Mouse (Mus musculus) ES-E14 (cell line): ENCODE results near the gene Crisp1.

Source experiments
- HCFC1 ChIP-seq: IDR thresholded peaks from 2 replicates; pipeline ENCODE4 v1.6.1; 2012; ENCODE audit warnings: low read length, inconsistent platforms, borderline replicate concordance; ENCODE audit not compliant: insufficient read depth
- MAFK ChIP-seq: IDR thresholded peaks from 2 replicates; pipeline ENCODE4 v1.6.1; 2014; ENCODE audit warnings: mild to moderate bottlenecking, low read depth, low read length, inconsistent platforms; ENCODE audit not compliant: insufficient read depth
- ZC3H11A ChIP-seq: IDR thresholded peaks from 2 replicates; pipeline ENCODE4 v1.6.1; 2012; ENCODE audit warnings: low read depth, mild to moderate bottlenecking, inconsistent platforms, low read length, borderline replicate concordance
- ZNF384 ChIP-seq: IDR thresholded peaks from 2 replicates; pipeline ENCODE4 v1.6.1; 2012; ENCODE audit warnings: low read depth, low read length, inconsistent platforms

DNA sequence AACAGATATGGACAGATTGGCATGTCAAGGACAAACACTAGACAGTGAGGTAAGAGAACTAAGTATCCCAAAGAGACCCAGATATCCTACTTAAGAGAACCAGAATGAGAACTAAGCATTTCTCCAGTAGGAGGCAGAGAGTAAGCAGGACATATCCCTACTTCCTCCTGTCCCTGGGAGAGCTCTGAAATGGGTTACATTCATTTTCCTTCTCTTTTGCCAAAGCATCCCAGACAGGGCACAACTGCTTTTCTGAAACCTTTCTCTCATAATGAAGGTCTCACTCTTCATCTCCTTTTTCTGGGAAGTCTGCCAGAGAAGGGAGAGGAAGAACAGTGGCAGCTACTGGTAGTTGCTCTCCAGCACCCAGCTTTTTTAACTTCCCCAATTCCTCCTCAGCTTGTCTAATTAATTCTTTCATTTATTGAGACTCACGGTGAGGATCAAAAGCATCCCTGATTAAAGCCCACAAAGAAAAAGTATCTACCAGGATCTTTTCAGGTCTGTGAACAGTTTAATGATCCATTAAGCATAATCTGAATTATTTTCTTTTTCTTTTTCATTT is 44.0 kb downstream of the Crisp1 start:
- TF ChIP-seq HCFC1 (no peak), ZNF384 (no peak), MAFK (no peak), ZC3H11A (no peak)
